Mouse (Mus musculus): Measurements from ENCODE around the gene Brwd1. TPM values are rescaled to one million over a fixed set of nuclear protein-coding genes. Genes with fewer than 3 reads are reported as not detected.

The Brwd1 gene
- 29.5 and 35.0 TPM in 2 replicates for polyA plus RNA-seq (2012; rRNA removed; ENCODE audit: low replicate concordance)

GRCm38 (mm10) chr16:96082301-96083178 lies at the start of gene Brwd1:
Gene Brwd1, minus strand, starts transcription at chr16:96082526.

DNA sequence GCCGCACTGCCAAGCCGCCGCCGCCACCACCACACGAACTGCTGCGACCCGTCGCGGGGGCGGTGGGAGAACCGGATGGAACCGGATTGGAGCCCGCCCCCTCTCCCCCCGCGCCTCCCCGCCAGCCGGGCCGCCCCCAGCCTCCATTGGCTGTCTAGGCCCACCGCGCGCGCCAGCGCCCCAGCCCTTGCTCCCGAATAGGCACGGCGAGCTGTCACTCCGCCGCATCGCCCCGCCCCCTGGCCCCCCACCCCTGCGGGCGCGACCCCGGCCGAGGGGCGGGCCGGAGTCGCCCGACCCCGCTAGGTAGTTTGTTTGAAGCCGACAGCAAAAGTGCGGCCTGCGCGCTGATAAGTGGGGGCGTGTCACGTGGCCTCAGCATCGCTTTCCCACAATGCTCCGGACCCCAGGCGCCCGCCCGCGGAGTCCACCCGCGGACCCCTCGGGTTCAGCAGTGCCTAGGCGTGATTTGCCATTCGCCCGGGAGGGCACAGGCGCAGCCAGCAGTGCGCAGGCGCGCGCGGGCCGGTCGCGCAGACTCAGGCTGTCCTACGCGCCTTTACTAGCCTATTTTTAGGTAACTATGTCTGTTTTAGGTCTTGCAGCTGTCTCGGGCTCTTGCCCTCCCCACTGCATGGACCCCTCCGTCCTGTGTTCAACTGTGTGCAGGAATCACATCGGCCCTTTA lies 45.5 kb upstream of the Brwd1 start, which contains the start of gene Hmgn1:
Gene Hmgn1, minus strand, starts transcription at position 73 of the 688 bp plus-strand sequence.

GRCm38 (mm10) chr16:95990462-95991121 lies 91.7 kb downstream of the Brwd1 start, which contains the start of gene Psmg1:
Gene Psmg1, minus strand, starts transcription at chr16:95990960.

Other genes starting within 250 kb of the Brwd1 start
- 14.5 and 38.1 TPM in 2 replicates for gene Psmg1, start 91.6 kb downstream of the Brwd1 start, polyA plus RNA-seq (2012; rRNA removed; ENCODE audit: low replicate concordance)
- 14.9 and 25.3 TPM in 2 replicates for gene Hmgn1, start 45.2 kb upstream of the Brwd1 start, polyA plus RNA-seq (2012; rRNA removed; ENCODE audit: low replicate concordance)
- gene Wrb, start 62.9 kb upstream of the Brwd1 start, polyA plus RNA-seq (2012; rRNA removed; ENCODE audit: low replicate concordance): 31.9 and 54.7 TPM in 2 replicates
- 0.45 and 0.53 TPM in 2 replicates for gene Lca5l, start 109.7 kb upstream of the Brwd1 start, polyA plus RNA-seq (2012; rRNA removed; ENCODE audit: low replicate concordance)
- gene Sh3bgr, start 117.9 kb upstream of the Brwd1 start, polyA plus RNA-seq (2012; rRNA removed; ENCODE audit: low replicate concordance): 0.47 and 120 TPM in 2 replicates
- gene B3galt5, start 153.3 kb upstream of the Brwd1 start, polyA plus RNA-seq (2012; rRNA removed; ENCODE audit: low replicate concordance): 0.13 and 0.16 TPM in 2 replicates

All from mammary gland, adult 2 months (tissue).